Mouse (Mus musculus) erythroblast, embryonic 14.5 days (primary cell): ENCODE results near the gene Tpt1.

Source experiments
- GATA1 ChIP-seq: IDR thresholded peaks from 2 replicates; pipeline ENCODE4 v1.6.1; 2012; ENCODE audit warnings: low read length, inconsistent platforms, mixed read lengths
- TAL1 ChIP-seq: IDR thresholded peaks from 3 replicates; pipeline ENCODE4 v1.6.1; 2012; ENCODE audit warnings: low read length, inconsistent platforms, mixed read lengths

GRCm38 (mm10) chr14:75826851-75827410 is 18.0 kb upstream of the Tpt1 start:
- no peak for TF ChIP-seq TAL1
- no peak for TF ChIP-seq GATA1
